13 mouse cellular contexts compared by ENCODE assay signal in genomic region chr6:88544241-88544640, GRCm38 (mm10).
"Had no signal": no experiment of that assay in that cellular context is flagged by ENCODE, and none has a peak within 500 bp of the region (broad histone marks: within the 10 kb centered on the region; RNA-seq: fewer than 3 reads in every experiment).

No protein-coding gene starts in this region.

- H3K4me1 ChIP-seq: limb, embryonic 15.5 days; lung, embryonic 15.5 days; neural tube, embryonic 12.5 days had no signal

- H3K9ac ChIP-seq: limb, embryonic 15.5 days; liver, embryonic 12.5 days; lung, embryonic 15.5 days; neural tube, embryonic 12.5 days had no signal

- H3K4me2 ChIP-seq: limb, embryonic 15.5 days; lung, embryonic 15.5 days; neural tube, embryonic 12.5 days had no signal

- H3K36me3 ChIP-seq: limb, embryonic 15.5 days; liver, embryonic 12.5 days; lung, embryonic 15.5 days; neural tube, embryonic 12.5 days had no signal

- H3K27ac ChIP-seq: left cerebral cortex, adult 2 months; limb, embryonic 15.5 days; liver, embryonic 12.5 days; lung, embryonic 15.5 days; macrophage; neural tube, embryonic 12.5 days had no signal

- H3K4me3 ChIP-seq: left cerebral cortex, adult 2 months; limb, embryonic 15.5 days; liver, embryonic 12.5 days; lung, embryonic 15.5 days; neural tube, embryonic 12.5 days had no signal

- DNase-seq: kidney, adult 8-10 months; kidney, postnatal 25 days; lung, postnatal 14 days; right cerebral cortex, postnatal 4 days; spleen, adult 18-20 months; thymus, postnatal 36 days had no signal

- H3K9me3 ChIP-seq: limb, embryonic 15.5 days; liver, embryonic 12.5 days; lung, embryonic 15.5 days; megakaryocyte, embryonic 14.5 days; neural tube, embryonic 12.5 days had no signal
